Mouse (Mus musculus): ENCODE measurements at regions not wholly inside any gene's neighbourhood (a gene's known extent, or its start where the extent isn't known, plus 50 kb on each side); places are given as distances from the start of the nearest gene placed in this dataset.

DNA sequence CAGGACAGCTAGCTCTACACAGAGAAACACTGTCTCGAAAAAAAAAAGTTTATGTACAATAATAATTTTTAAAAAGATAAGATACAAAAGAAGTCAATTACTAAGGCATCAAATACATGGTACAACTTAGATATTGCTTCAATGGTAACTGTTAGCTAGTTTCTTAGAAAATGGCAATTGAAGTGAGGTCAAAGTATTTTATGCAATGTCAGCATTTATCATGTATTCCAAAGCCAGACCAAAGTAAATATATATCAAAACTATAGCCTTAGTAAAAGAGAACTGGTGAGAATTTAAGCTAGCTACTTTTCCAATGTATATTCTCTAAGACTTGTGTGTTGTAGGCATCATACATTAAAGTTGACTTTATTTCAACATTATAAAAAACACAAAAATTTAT, 219.0 kb upstream of the Edil3 start:
- TF ChIP-seq CTCF (conservative IDR thresholded peaks at IDR 0.05; ENCODE audit: low read length) (no peak), POU5F1 (IDR thresholded peaks at IDR 0.05; ENCODE audit: borderline replicate concordance, low read length) (no peak), NANOG (IDR thresholded peaks at IDR 0.05; ENCODE audit: borderline replicate concordance, low read length) (no peak)

All from E14TG2a.4 (cell line).